Mouse (Mus musculus): ENCODE data around the gene Spint4. TPM values are rescaled to one million over a fixed set of nuclear protein-coding genes. Genes with fewer than 3 reads are reported as not detected.
"Not testable (repeated sequence)": the region's sequence is repeated elsewhere in the genome, so short reads cannot be mapped to it uniquely, and the experiment has no call there.

The Spint4 gene
- not detected for polyA plus RNA-seq (2017; shearing (Covaris generic))

- no peak for ATAC-seq
Measured at GRCm38 (mm10) chr2:164698201-164698600, at the start of gene Spint4. Spint4 (plus strand) TSS chr2:164698501.

- ATAC-seq, result no peak
Measured at GRCm38 (mm10) chr2:164655858-164656257, 42.4 kb upstream of the Spint4 start, which contains the start of gene Wfdc10. Wfdc10 (plus strand) TSS chr2:164656046.

- no peak for ATAC-seq
Measured at GRCm38 (mm10) chr2:164656483-164656882, 41.8 kb upstream of the Spint4 start, which contains the start of gene Wfdc9. Wfdc9 (minus strand) TSS chr2:164656583.

- no peak for ATAC-seq
Measured at GRCm38 (mm10) chr2:164664851-164665250, 33.5 kb upstream of the Spint4 start.

GRCm38 (mm10) chr2:164670261-164670660 is 28.0 kb upstream of the Spint4 start:
- ATAC-seq, result no peak

GRCm38 (mm10) chr2:164670938-164671337 is 27.4 kb upstream of the Spint4 start:
- no peak for ATAC-seq

- no peak for ATAC-seq
Measured at GRCm38 (mm10) chr2:164673987-164674386, 24.3 kb upstream of the Spint4 start, which contains the start of gene Wfdc11. Wfdc11 (minus strand) TSS chr2:164674087.

GRCm38 (mm10) chr2:164676103-164676502 is 22.2 kb upstream of the Spint4 start:
- no peak for ATAC-seq

- no peak for ATAC-seq
Measured at GRCm38 (mm10) chr2:164676916-164677685, 21.2 kb upstream of the Spint4 start.

- ATAC-seq, result no peak
Measured at GRCm38 (mm10) chr2:164678848-164679625, 19.3 kb upstream of the Spint4 start.

- ATAC-seq, result no peak
Measured at GRCm38 (mm10) chr2:164679906-164680305, 18.4 kb upstream of the Spint4 start.

- ATAC-seq, result no peak
Measured at GRCm38 (mm10) chr2:164684807-164685206, 13.5 kb upstream of the Spint4 start, which contains the start of gene Wfdc13. Wfdc13 (plus strand) TSS chr2:164685107.

- no peak for ATAC-seq
Measured at GRCm38 (mm10) chr2:164700959-164701358, 2.7 kb downstream of the Spint4 start.

- no peak for ATAC-seq
Measured at GRCm38 (mm10) chr2:164701761-164702160, 3.5 kb downstream of the Spint4 start.

- ATAC-seq, result no peak
Measured at GRCm38 (mm10) chr2:164704235-164704634, 5.9 kb downstream of the Spint4 start.

- ATAC-seq, result no peak
Measured at GRCm38 (mm10) chr2:164705328-164705727, 7.0 kb downstream of the Spint4 start.

- ATAC-seq, result no peak
Measured at GRCm38 (mm10) chr2:164705991-164706390, 7.7 kb downstream of the Spint4 start.

- no peak for ATAC-seq
Measured at GRCm38 (mm10) chr2:164715005-164715404, 16.7 kb downstream of the Spint4 start, which contains the start of gene Spint5. Spint5 (plus strand) TSS chr2:164715305.

- ATAC-seq, result not testable (repeated sequence)
Measured at GRCm38 (mm10) chr2:164716194-164716786, 18.0 kb downstream of the Spint4 start.

GRCm38 (mm10) chr2:164723276-164723675 is 25.0 kb downstream of the Spint4 start:
- no peak for ATAC-seq

- ATAC-seq, result no peak
Measured at GRCm38 (mm10) chr2:164725895-164726619, 27.8 kb downstream of the Spint4 start.

- no peak for ATAC-seq
Measured at GRCm38 (mm10) chr2:164731719-164732118, 33.4 kb downstream of the Spint4 start.
